Mouse (Mus musculus) retina, embryonic 14.5 days (tissue): ENCODE data around the gene Rpf1.

Source experiments
- DNase-seq: peaks from one replicate; pipeline ENCODE4 v3.0.0-alpha.2; 2015; ENCODE audit warnings: low spot score

The Rpf1 gene

GRCm38 (mm10) chr3:146500003-146500809 is 21.0 kb downstream of the Rpf1 start:
- DNase-seq = peak; percentile 70

- DNase-seq = peak; percentile 84
Observed at GRCm38 (mm10) chr3:146499431-146500002, 21.7 kb downstream of the Rpf1 start, which contains the start of the genes Spata1 and Gng5. Gene Spata1 (minus strand): TSS chr3:146499753. Gene Gng5 (plus strand): TSS chr3:146499807.

- DNase-seq = no peak
Observed at GRCm38 (mm10) chr3:146498989-146499388, 22.2 kb downstream of the Rpf1 start.

- peak; percentile 50 for DNase-seq
Observed at GRCm38 (mm10) chr3:146494941-146495340, 26.3 kb downstream of the Rpf1 start.

GRCm38 (mm10) chr3:146486464-146486863 is 34.8 kb downstream of the Rpf1 start:
- no peak for DNase-seq

- no peak for DNase-seq
Observed at GRCm38 (mm10) chr3:146482044-146482443, 39.2 kb downstream of the Rpf1 start.

- no peak for DNase-seq
Observed at GRCm38 (mm10) chr3:146474428-146474827, 46.8 kb downstream of the Rpf1 start.

GRCm38 (mm10) chr3:146473741-146474140 is 47.5 kb downstream of the Rpf1 start:
- no peak for DNase-seq

GRCm38 (mm10) chr3:146472657-146473056 is 48.6 kb downstream of the Rpf1 start:
- no peak for DNase-seq

GRCm38 (mm10) chr3:146469226-146469625 is 52.0 kb downstream of the Rpf1 start:
- no peak for DNase-seq

- no peak for DNase-seq
Observed at GRCm38 (mm10) chr3:146462939-146463338, 58.3 kb downstream of the Rpf1 start.
